Mouse (Mus musculus): ENCODE measurements at regions not wholly inside any gene's neighbourhood (a gene's known extent, or its start where the extent isn't known, plus 50 kb on each side); places are given as distances from the start of the nearest gene placed in this dataset.
A peak's percentile ranks its signal among the peaks of the same experiment; 100 is the strongest.

GRCm38 (mm10) chr6:98482319-98482718 lies 139.8 kb upstream of the Gm765 start:
- no peak for ATAC-seq (ENCODE audit: low TSS enrichment)

GRCm38 (mm10) chr6:98467563-98467962 lies 125.0 kb upstream of the Gm765 start:
- ATAC-seq (ENCODE audit: low TSS enrichment): no peak

GRCm38 (mm10) chr6:98452277-98452676 lies 109.7 kb upstream of the Gm765 start:
- no peak for ATAC-seq (ENCODE audit: low TSS enrichment)

- ATAC-seq (ENCODE audit: low TSS enrichment): no peak
These were observed 93.1 kb upstream of the Gm765 start for GRCm38 (mm10) chr6:98435676-98436075.

- ATAC-seq (ENCODE audit: low TSS enrichment): no peak
These were observed 90.7 kb upstream of the Gm765 start for GRCm38 (mm10) chr6:98433286-98433685.

GRCm38 (mm10) chr6:98429120-98429519 lies 86.6 kb upstream of the Gm765 start:
- no peak for ATAC-seq (ENCODE audit: low TSS enrichment)

- ATAC-seq (ENCODE audit: low TSS enrichment): no peak
These were observed 60.1 kb upstream of the Gm765 start for GRCm38 (mm10) chr6:98402605-98403004.

- ATAC-seq (ENCODE audit: low TSS enrichment): peak; percentile 69
These were observed 52.0 kb upstream of the Gm765 start for GRCm38 (mm10) chr6:98394589-98394988.
